Mouse (Mus musculus) kidney, postnatal 0 days (tissue): ENCODE results near the gene Ryr2. TPM values are rescaled to one million over a fixed set of nuclear protein-coding genes. Genes with fewer than 3 reads are reported as not detected.

Source experiments
- ATAC-seq: fragments of 200-750 bp; cut with Nextera tagmentation; replicated peaks from 2 replicates; pipeline ENCODE4 v1.8.0; 2017; ENCODE audit warnings: low read depth, moderate number of reproducible peaks, moderate TSS enrichment, moderate library complexity; ENCODE audit not compliant: low FRiP score
- DNase-seq: peaks from one replicate; pipeline ENCODE4 v3.0.0-alpha.2; 2016; ENCODE audit warnings: low spot score
- H3K27ac ChIP-seq: fragments of 300-500 bp; sonication (generic); 2 replicates; pipeline ENCODE4 v1.5.1; 2014; ENCODE audit warnings: mild to moderate bottlenecking
- H3K27me3 ChIP-seq: fragments of 300-500 bp; sonication (generic); 2 replicates; pipeline ENCODE4 v1.6.1; 2014; ENCODE audit warnings: low read length, mixed read lengths; ENCODE audit not compliant: insufficient read depth
- H3K36me3 ChIP-seq: fragments of 300-500 bp; sonication (generic); 2 replicates; pipeline ENCODE4 v1.6.1; 2014; ENCODE audit warnings: low read length, mixed read lengths; ENCODE audit not compliant: insufficient read depth
- H3K4me1 ChIP-seq: fragments of 300-500 bp; sonication (generic); replicated peaks from 2 replicates; pipeline ENCODE4 v1.6.1; 2014; ENCODE audit warnings: antibody characterized with exemption, low read length, mixed read lengths; ENCODE audit not compliant: insufficient read depth
- H3K4me2 ChIP-seq: fragments of 300-500 bp; sonication (generic); 2 replicates; pipeline ENCODE4 v1.6.1; 2014; ENCODE audit warnings: mild to moderate bottlenecking, low read length, moderate library complexity, mixed read lengths
- H3K4me3 ChIP-seq: fragments of 300-500 bp; sonication (generic); replicated peaks from 2 replicates; pipeline ENCODE4 v1.5.1; 2014; ENCODE audit warnings: low read depth, low read length
- H3K9ac ChIP-seq: fragments of 300-500 bp; sonication (generic); 2 replicates; pipeline ENCODE4 v1.6.1; 2014; ENCODE audit warnings: low read depth, low read length
- H3K9me3 ChIP-seq: fragments of 300-500 bp; sonication (generic); replicated peaks from 2 replicates; pipeline ENCODE4 v1.6.1; 2016; ENCODE audit warnings: low read length, inconsistent platforms, mixed read lengths
- CTCF ChIP-seq: IDR thresholded peaks from 2 replicates; pipeline ENCODE4 v1.5.1; 2016; ENCODE audit warnings: antibody characterized with exemption, low read depth, mild to moderate bottlenecking, moderate library complexity
- WGBS: fragments of 180-500 bp; shearing (Covaris S2); extraction: QIAGEN DNeasy Blood & Tissue Kit; methylation state at CpG from one replicate; pipeline ENCODE4 v1.1.7; 2014; 5-methylcytosine and 5-hydroxymethylcytosine counted together
- polyA plus RNA-seq: library from polyadenylated mRNA; unstranded; fragments of >200 nt; fragmentation: Nextera tagmentation; extraction: Ambion mirVana; gene quantifications from 2 replicates; pipeline ENCODE4 v1.2.1, GENCODE M21; 2015

Gene Ryr2
- polyA plus RNA-seq, 1 experiment from 2014 or later, result 0.09 TPM

- WGBS, result 83% methylated on average over 4 of the region's 4 CpGs
These were observed 342.8 kb downstream of the Ryr2 start for GRCm38 (mm10) chr13:11763925-11764324.

GRCm38 (mm10) chr13:11763104-11763503 is 343.6 kb downstream of the Ryr2 start:
- DNase-seq, result peak; percentile 64
- peak; percentile 82 for TF ChIP-seq CTCF

More at GRCm38 (mm10) chr13:11763925-11764324, 342.8 kb downstream of the Ryr2 start:
- no peaks in the 10 kb centered on the region for H3K9me3 ChIP-seq
- H3K36me3 ChIP-seq, result no peaks in the 10 kb centered on the region
- DNase-seq (no peak), ATAC-seq (no peak)
- H3K4me1 ChIP-seq, result no peaks in the 10 kb centered on the region
- no peaks in the 10 kb centered on the region for H3K27me3 ChIP-seq
- H3K4me3 ChIP-seq, result no peak overlapping the region
- no peak overlapping the region for H3K9ac ChIP-seq
- H3K27ac ChIP-seq, result no peak overlapping the region
- TF ChIP-seq CTCF, result no peak
- no peak overlapping the region for H3K4me2 ChIP-seq

GRCm38 (mm10) chr13:11757894-11758293 is 348.9 kb downstream of the Ryr2 start:
- H3K4me1 ChIP-seq, result no peaks in the 10 kb centered on the region
- TF ChIP-seq CTCF, result no peak
- WGBS, result 73% methylated on average over 7 of the region's 7 CpGs
- no peak overlapping the region for H3K4me3 ChIP-seq
- H3K27me3 ChIP-seq, result no peaks in the 10 kb centered on the region
- DNase-seq (no peak), ATAC-seq (no peak)
- H3K36me3 ChIP-seq, result no peaks in the 10 kb centered on the region
- H3K4me2 ChIP-seq, result no peak overlapping the region
- H3K9ac ChIP-seq, result no peak overlapping the region
- no peaks in the 10 kb centered on the region for H3K9me3 ChIP-seq
- no peak overlapping the region for H3K27ac ChIP-seq

More at GRCm38 (mm10) chr13:11763104-11763503, 343.6 kb downstream of the Ryr2 start:
- Histone ChIP-seq H3K27ac (no peak overlapping the region), H3K36me3 (no peaks in the 10 kb centered on the region), H3K27me3 (no peaks in the 10 kb centered on the region), H3K4me3 (no peak overlapping the region), H3K4me1 (no peaks in the 10 kb centered on the region), H3K9me3 (no peaks in the 10 kb centered on the region), H3K9ac (no peak overlapping the region), H3K4me2 (no peak overlapping the region)
- 88% methylated on average over 3 of the region's 3 CpGs for WGBS
- ATAC-seq, result no peak

GRCm38 (mm10) chr13:11745479-11745878 is 361.3 kb downstream of the Ryr2 start:
- H3K9me3 ChIP-seq, result no peaks in the 10 kb centered on the region
- DNase-seq (no peak), ATAC-seq (no peak)
- WGBS, result 83% methylated on average over 9 of the region's 9 CpGs
- no peak overlapping the region for H3K4me2 ChIP-seq
- H3K4me1 ChIP-seq, result no peaks in the 10 kb centered on the region
- H3K4me3 ChIP-seq, result no peak overlapping the region
- no peak overlapping the region for H3K9ac ChIP-seq
- H3K36me3 ChIP-seq, result no peaks in the 10 kb centered on the region
- TF ChIP-seq CTCF, result no peak
- no peak overlapping the region for H3K27ac ChIP-seq
- H3K27me3 ChIP-seq, result no peaks in the 10 kb centered on the region

GRCm38 (mm10) chr13:11738211-11738610 is 368.5 kb downstream of the Ryr2 start:
- DNase-seq (no peak), ATAC-seq (no peak)
- H3K4me3 ChIP-seq, result no peak overlapping the region
- H3K4me2 ChIP-seq, result no peak overlapping the region
- no peaks in the 10 kb centered on the region for H3K9me3 ChIP-seq
- H3K36me3 ChIP-seq, result no peaks in the 10 kb centered on the region
- H3K27me3 ChIP-seq, result no peaks in the 10 kb centered on the region
- 81% methylated on average over 12 of the region's 12 CpGs for WGBS
- TF ChIP-seq CTCF, result no peak
- no peaks in the 10 kb centered on the region for H3K4me1 ChIP-seq
- H3K9ac ChIP-seq, result no peak overlapping the region
- no peak overlapping the region for H3K27ac ChIP-seq

DNA sequence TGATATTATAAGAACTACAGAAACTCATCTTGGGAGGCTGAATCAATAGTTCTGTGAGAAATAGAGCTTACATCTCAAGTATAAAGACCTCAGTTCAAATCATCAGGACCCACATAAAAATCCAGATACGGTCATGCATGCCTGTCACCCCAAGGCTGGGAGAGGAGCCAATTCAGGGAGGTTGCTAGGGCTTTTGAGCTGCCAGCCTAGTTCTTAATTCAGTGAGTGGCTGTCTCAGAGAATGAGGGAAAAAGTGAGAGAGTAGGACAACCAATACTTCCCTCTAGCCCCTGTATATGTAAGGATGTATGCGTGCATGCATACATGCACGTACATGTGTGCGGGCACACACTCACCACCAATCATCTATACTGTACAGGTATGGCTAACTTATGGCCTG is 390.5 kb downstream of the Ryr2 start:
- Histone ChIP-seq H3K9ac (no peak overlapping the region), H3K27me3 (no peaks in the 10 kb centered on the region), H3K36me3 (no peaks in the 10 kb centered on the region), H3K4me2 (no peak overlapping the region), H3K4me3 (no peak overlapping the region), H3K9me3 (no peaks in the 10 kb centered on the region), H3K27ac (no peak overlapping the region), H3K4me1 (no peaks in the 10 kb centered on the region)
- no peak for TF ChIP-seq CTCF
- ATAC-seq, result no peak
- 90% methylated on average over 4 of the region's 4 CpGs for WGBS
- DNase-seq, result no peak
